Mouse (Mus musculus): ENCODE results near the gene Slc45a1.
A peak's percentile ranks its signal among the peaks of the same experiment; 100 is the strongest.
"Not testable (repeated sequence)": the region's sequence is repeated elsewhere in the genome, so short reads cannot be mapped to it uniquely, and the experiment has no call there.

Slc45a1 gene

GRCm38 (mm10) chr4:150603366-150604061 lies 48.5 kb downstream of the Slc45a1 start:
- no peak for DNase-seq (ENCODE audit: low spot score)

GRCm38 (mm10) chr4:150601489-150601888 lies 50.5 kb downstream of the Slc45a1 start:
- no peak for DNase-seq (ENCODE audit: low spot score)

- not testable (repeated sequence) for DNase-seq (ENCODE audit: low spot score)
These were observed 51.5 kb downstream of the Slc45a1 start for GRCm38 (mm10) chr4:150600503-150600902.

GRCm38 (mm10) chr4:150599119-150599992 lies 52.6 kb downstream of the Slc45a1 start:
- DNase-seq (ENCODE audit: low spot score), result no peak

- no peak for DNase-seq (ENCODE audit: low spot score)
These were observed 53.3 kb downstream of the Slc45a1 start for GRCm38 (mm10) chr4:150598686-150599085.

GRCm38 (mm10) chr4:150595991-150596390 lies 56.0 kb downstream of the Slc45a1 start:
- DNase-seq (ENCODE audit: low spot score), result no peak

- DNase-seq (ENCODE audit: low spot score), result no peak
These were observed 56.9 kb downstream of the Slc45a1 start for GRCm38 (mm10) chr4:150595071-150595470.

- DNase-seq (ENCODE audit: low spot score), result no peak
These were observed 57.6 kb downstream of the Slc45a1 start for GRCm38 (mm10) chr4:150594298-150594829.

GRCm38 (mm10) chr4:150593473-150594217 lies 58.3 kb downstream of the Slc45a1 start:
- DNase-seq (ENCODE audit: low spot score), result no peak

- no peak for DNase-seq (ENCODE audit: low spot score)
These were observed 59.9 kb downstream of the Slc45a1 start for GRCm38 (mm10) chr4:150592087-150592486.

GRCm38 (mm10) chr4:150591602-150592001 lies 60.4 kb downstream of the Slc45a1 start:
- DNase-seq (ENCODE audit: low spot score), result no peak

GRCm38 (mm10) chr4:150590621-150591282 lies 61.2 kb downstream of the Slc45a1 start:
- no peak for DNase-seq (ENCODE audit: low spot score)

GRCm38 (mm10) chr4:150588300-150588621 lies 63.7 kb downstream of the Slc45a1 start:
- DNase-seq (ENCODE audit: low spot score), result no peak

- DNase-seq (ENCODE audit: low spot score), result no peak
These were observed 64.2 kb downstream of the Slc45a1 start for GRCm38 (mm10) chr4:150587597-150588299.

- DNase-seq (ENCODE audit: low spot score), result no peak
These were observed 65.7 kb downstream of the Slc45a1 start for GRCm38 (mm10) chr4:150586275-150586674.

- DNase-seq (ENCODE audit: low spot score), result no peak
These were observed 66.2 kb downstream of the Slc45a1 start for GRCm38 (mm10) chr4:150585800-150586199.

- no peak for DNase-seq (ENCODE audit: low spot score)
These were observed 68.2 kb downstream of the Slc45a1 start for GRCm38 (mm10) chr4:150583777-150584135.

- peak; percentile 57 for DNase-seq (ENCODE audit: low spot score)
These were observed 68.8 kb downstream of the Slc45a1 start for GRCm38 (mm10) chr4:150582966-150583776.

- DNase-seq (ENCODE audit: low spot score), result no peak
These were observed 69.8 kb downstream of the Slc45a1 start for GRCm38 (mm10) chr4:150581931-150582723.
